Mouse (Mus musculus): ENCODE measurements around the gene Gm12166. TPM values are rescaled to one million over a fixed set of nuclear protein-coding genes. Genes with fewer than 3 reads are reported as not detected.
A peak's percentile ranks its signal among the peaks of the same experiment; 100 is the strongest.
"Not testable (repeated sequence)": the region's sequence is repeated elsewhere in the genome, so short reads cannot be mapped to it uniquely, and the experiment has no call there.

Gm12166 gene
- 4.8 and 5.3 TPM in 2 replicates for polyA plus RNA-seq (2015; fragmentation: Nextera tagmentation; extraction: Ambion mirVana)

DNA sequence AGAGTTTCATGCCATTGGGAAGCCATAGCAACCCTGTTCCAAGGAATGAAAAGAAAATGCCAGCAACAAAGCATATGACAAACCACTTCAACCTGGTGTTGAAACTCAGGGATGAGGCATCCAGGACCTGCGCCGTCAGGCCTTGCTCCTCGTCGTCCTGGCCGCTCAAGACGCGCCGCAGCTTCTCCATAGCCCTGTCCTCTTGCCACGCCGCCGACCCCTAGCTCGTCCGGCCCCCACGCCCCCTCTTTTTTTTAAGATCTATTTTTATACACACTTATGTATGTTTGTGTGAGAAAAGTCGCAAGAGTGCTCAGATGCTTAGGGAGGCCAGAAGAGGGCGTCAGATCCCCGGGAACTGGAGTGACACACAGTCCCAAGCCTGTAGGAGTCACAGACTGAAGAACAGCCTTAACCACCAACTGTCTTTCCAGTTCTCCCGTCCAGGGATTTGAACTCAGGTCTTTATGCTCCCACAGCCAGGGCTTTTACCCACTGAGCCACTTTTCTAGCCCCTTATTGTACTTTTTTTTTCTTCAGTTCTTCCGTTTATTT, at the start of gene Gm12166:
TSS of gene Gm12166 (minus strand) at position 217 of the 555 bp plus-strand sequence.
- H3K9me3 ChIP-seq; ATAC-seq (ENCODE audit: extremely low read depth, insufficient number of reproducible peaks, low FRiP score, low TSS enrichment); H3K9ac ChIP-seq; H3K27me3 ChIP-seq (replicated peaks); H3K36me3 ChIP-seq; H3K27ac ChIP-seq (replicated peaks): not testable (repeated sequence)
- H3K4me2 ChIP-seq, result peak within 1 kb of the TSS; percentile 63
- H3K4me1 ChIP-seq, result peaks cover 18% of the 10 kb centered on the region
- H3K4me3 ChIP-seq, result peak within 1 kb of the TSS; percentile 40
- WGBS, result 25% methylated on average over 19 of the region's 19 CpGs

DNA sequence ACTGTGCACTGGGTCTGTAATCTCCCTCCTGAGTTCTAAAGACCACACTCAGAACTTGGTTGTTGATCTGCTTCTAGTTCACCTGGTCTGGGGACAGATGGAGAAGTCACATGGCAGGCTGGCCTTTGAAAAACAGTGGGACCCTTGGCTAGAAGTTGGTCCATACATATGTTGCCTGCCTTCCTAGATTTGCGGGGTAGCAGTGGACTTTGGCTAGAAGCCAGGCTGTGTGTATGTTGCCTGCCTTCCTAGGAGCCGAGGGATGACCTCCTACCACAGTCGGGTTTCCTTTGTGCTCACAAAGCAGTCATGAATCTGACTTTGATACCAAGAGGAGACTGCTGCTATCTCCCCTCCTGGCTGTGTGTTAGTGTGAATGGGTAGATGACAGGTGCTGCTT, 44.9 kb upstream of the Gm12166 start:
- Histone ChIP-seq H3K4me2 (no peak overlapping the region), H3K9ac (0 out of 2 replicates have a peak overlapping the region, but pooled peaks have one; percentile 9), H3K4me1 (peaks cover 33% of the 10 kb centered on the region), H3K27ac (replicated peaks) (peak overlapping the region; percentile 77; the same call in 1 of the 2 replicates), H3K9me3 (no peaks in the 10 kb centered on the region), H3K27me3 (replicated peaks) (no peaks in the 10 kb centered on the region), H3K36me3 (peaks cover 88% of the 10 kb centered on the region), H3K4me3 (no peak overlapping the region)
- WGBS, result 51% methylated on average over 3 of the region's 3 CpGs
- no peak for ATAC-seq (ENCODE audit: extremely low read depth, insufficient number of reproducible peaks, low FRiP score, low TSS enrichment)

- no peaks in the 10 kb centered on the region for H3K27me3 ChIP-seq (replicated peaks)
- no peaks in the 10 kb centered on the region for H3K9me3 ChIP-seq
- WGBS, result 87% methylated on average over 6 of the region's 6 CpGs
- no peak overlapping the region for H3K9ac ChIP-seq
- no peak for ATAC-seq (ENCODE audit: extremely low read depth, insufficient number of reproducible peaks, low FRiP score, low TSS enrichment)
- no peak overlapping the region for H3K4me3 ChIP-seq
- peaks cover 83% of the 10 kb centered on the region for H3K36me3 ChIP-seq
- no peak overlapping the region for H3K4me2 ChIP-seq
- H3K27ac ChIP-seq (replicated peaks), result peak overlapping the region; percentile 77
- H3K4me1 ChIP-seq, result peaks cover 41% of the 10 kb centered on the region
These were observed 44.1 kb upstream of the Gm12166 start for GRCm38 (mm10) chr11:46096265-46096649.

- peak overlapping the region; percentile 77 for H3K27ac ChIP-seq (replicated peaks)
- 49% methylated on average over 9 of the region's 9 CpGs for WGBS
These were observed 43.5 kb upstream of the Gm12166 start for GRCm38 (mm10) chr11:46095477-46096264.

GRCm38 (mm10) chr11:46092121-46092520, 40.0 kb upstream of the Gm12166 start:
- ATAC-seq (ENCODE audit: extremely low read depth, insufficient number of reproducible peaks, low FRiP score, low TSS enrichment), result no peak
- H3K27ac ChIP-seq (replicated peaks), result peak overlapping the region; percentile 82
- H3K4me2 ChIP-seq, result no peak overlapping the region
- H3K4me1 ChIP-seq, result peaks cover 78% of the 10 kb centered on the region
- 69% methylated on average over 4 of the region's 4 CpGs for WGBS
- no peaks in the 10 kb centered on the region for H3K9me3 ChIP-seq
- H3K27me3 ChIP-seq (replicated peaks), result no peaks in the 10 kb centered on the region
- no peak overlapping the region for H3K9ac ChIP-seq
- no peak overlapping the region for H3K4me3 ChIP-seq
- peaks cover 53% of the 10 kb centered on the region for H3K36me3 ChIP-seq

More at GRCm38 (mm10) chr11:46095477-46096264, 43.5 kb upstream of the Gm12166 start:
- peaks cover 47% of the 10 kb centered on the region for H3K4me1 ChIP-seq
- H3K36me3 ChIP-seq, result peaks cover 77% of the 10 kb centered on the region
- 0 out of 2 replicates have a peak overlapping the region, but pooled peaks have one; percentile 41 for H3K9ac ChIP-seq
- H3K4me2 ChIP-seq, result no peak overlapping the region
- no peaks in the 10 kb centered on the region for H3K9me3 ChIP-seq
- no peaks in the 10 kb centered on the region for H3K27me3 ChIP-seq (replicated peaks)
- ATAC-seq (ENCODE audit: extremely low read depth, insufficient number of reproducible peaks, low FRiP score, low TSS enrichment), result no peak
- H3K4me3 ChIP-seq, result no peak overlapping the region

DNA sequence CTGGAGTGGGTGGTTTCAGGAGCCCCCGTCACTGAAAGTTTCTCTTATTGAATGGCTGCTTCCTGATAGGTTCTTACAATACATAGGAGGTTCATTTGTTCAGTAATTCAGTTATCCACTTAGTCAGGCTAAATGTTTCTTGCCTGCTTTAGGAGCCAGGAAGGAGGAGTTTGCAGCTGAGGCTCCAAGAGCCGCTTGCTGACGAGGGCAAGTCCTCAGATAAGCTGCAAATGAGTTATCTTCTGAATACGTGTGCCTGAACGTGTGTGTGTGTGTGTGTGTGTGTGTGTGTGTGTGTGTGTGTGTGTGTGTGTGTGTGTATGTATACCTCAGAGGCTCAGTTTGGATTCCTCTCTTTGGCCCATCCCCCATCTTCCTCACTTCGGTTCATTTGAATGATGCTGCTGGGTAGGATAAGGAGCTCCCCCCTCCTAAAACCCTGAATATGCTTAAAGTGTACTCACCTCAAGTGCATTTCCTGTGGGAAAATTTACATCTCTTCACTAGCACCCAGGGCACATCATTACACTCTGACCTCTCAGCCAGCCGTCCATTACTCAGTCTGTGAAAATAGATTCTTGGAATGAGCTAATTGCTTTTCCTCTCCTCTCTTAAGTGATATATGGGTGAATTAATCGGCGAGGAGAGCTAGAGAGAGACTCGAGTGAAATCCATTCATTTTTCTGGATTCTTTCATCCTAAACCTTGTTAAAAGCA, 39.0 kb upstream of the Gm12166 start:
- Histone ChIP-seq H3K27ac (replicated peaks) (peak overlapping the region; percentile 82), H3K9ac (0 out of 2 replicates have a peak overlapping the region, but pooled peaks have one; percentile 4), H3K4me2 (peak overlapping the region; percentile 8; the same call in 1 of the 2 replicates), H3K9me3 (no peaks in the 10 kb centered on the region), H3K36me3 (peaks cover 46% of the 10 kb centered on the region), H3K27me3 (replicated peaks) (no peaks in the 10 kb centered on the region), H3K4me3 (no peak overlapping the region), H3K4me1 (peaks cover 78% of the 10 kb centered on the region)
- ATAC-seq (ENCODE audit: extremely low read depth, insufficient number of reproducible peaks, low FRiP score, low TSS enrichment), result no peak
- WGBS, result 31% methylated on average over 10 of the region's 10 CpGs

GRCm38 (mm10) chr11:46090036-46090725, 38.1 kb upstream of the Gm12166 start:
- no peak overlapping the region for H3K4me2 ChIP-seq
- H3K27me3 ChIP-seq (replicated peaks), result no peaks in the 10 kb centered on the region
- no peak overlapping the region for H3K4me3 ChIP-seq
- WGBS, result 78% methylated on average over 10 of the region's 10 CpGs
- H3K36me3 ChIP-seq, result peaks cover 38% of the 10 kb centered on the region
- ATAC-seq (ENCODE audit: extremely low read depth, insufficient number of reproducible peaks, low FRiP score, low TSS enrichment), result no peak
- H3K27ac ChIP-seq (replicated peaks), result peak overlapping the region; percentile 82
- H3K9ac ChIP-seq, result 0 out of 2 replicates have a peak overlapping the region, but pooled peaks have one; percentile 4
- peaks cover 78% of the 10 kb centered on the region for H3K4me1 ChIP-seq
- no peaks in the 10 kb centered on the region for H3K9me3 ChIP-seq

DNA sequence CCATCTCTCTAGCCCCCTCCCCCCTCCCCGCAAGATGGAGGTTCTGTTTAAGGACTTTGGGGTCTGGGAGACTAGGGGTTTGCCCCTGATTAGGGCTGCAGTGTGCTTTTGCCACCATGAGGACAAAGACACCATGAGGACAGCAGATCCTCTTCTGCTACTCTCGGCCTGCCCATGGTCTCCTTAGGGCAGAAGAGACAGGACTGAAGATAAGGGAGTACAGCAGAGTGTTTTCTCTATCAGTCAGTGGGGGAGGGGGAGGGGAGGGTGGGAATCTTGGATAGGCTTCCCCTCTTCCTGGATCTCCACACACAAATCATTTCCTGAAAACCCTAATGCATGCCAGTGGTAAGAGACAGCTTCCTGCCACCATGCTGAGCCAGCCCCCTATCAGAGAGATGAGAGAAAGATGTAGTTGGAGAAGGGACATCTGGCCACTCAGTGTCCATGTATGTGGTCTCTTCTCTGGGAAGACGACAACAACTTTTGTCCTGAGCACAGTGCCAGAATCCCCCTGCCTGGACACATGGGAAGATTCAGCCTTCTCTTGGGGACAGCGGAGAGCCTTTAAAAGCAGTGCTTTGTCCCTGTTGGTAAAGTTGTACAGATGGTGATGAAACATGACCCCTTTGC, 37.1 kb upstream of the Gm12166 start:
- H3K36me3 ChIP-seq, result peaks cover 34% of the 10 kb centered on the region
- peaks cover 81% of the 10 kb centered on the region for H3K4me1 ChIP-seq
- no peak overlapping the region for H3K9ac ChIP-seq
- H3K27me3 ChIP-seq (replicated peaks), result no peaks in the 10 kb centered on the region
- no peaks in the 10 kb centered on the region for H3K9me3 ChIP-seq
- peak overlapping the region; percentile 82 for H3K27ac ChIP-seq (replicated peaks)
- no peak for ATAC-seq (ENCODE audit: extremely low read depth, insufficient number of reproducible peaks, low FRiP score, low TSS enrichment)
- WGBS, result 42% methylated on average over 4 of the region's 4 CpGs
- no peak overlapping the region for H3K4me3 ChIP-seq
- H3K4me2 ChIP-seq, result no peak overlapping the region

DNA sequence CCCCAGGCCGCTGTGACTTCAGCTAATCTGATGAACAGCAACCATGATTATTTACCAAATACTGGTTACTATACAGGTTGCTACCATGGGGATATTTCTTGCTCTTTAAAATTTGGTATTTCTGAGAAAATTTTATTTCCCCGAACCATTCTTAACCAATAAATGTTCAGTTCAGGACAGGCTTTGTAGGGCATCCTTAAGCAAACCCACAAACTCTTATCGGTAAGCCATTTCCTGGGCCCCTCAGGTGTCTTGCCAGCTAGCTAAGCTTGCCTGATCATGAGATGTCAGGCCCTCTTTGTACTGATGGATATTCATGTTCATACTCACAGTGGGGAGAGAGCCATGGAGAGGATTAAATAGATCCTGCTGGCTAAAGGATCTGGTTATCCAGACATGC, 34.3 kb upstream of the Gm12166 start:
- Histone ChIP-seq H3K9me3 (no peaks in the 10 kb centered on the region), H3K4me2 (no peak overlapping the region), H3K4me3 (no peak overlapping the region), H3K36me3 (peaks cover 44% of the 10 kb centered on the region), H3K27ac (replicated peaks) (peak overlapping the region; percentile 82), H3K9ac (peak overlapping the region; percentile 61; the same call in 1 of the 2 replicates), H3K4me1 (peaks cover 97% of the 10 kb centered on the region), H3K27me3 (replicated peaks) (no peaks in the 10 kb centered on the region)
- ATAC-seq (ENCODE audit: extremely low read depth, insufficient number of reproducible peaks, low FRiP score, low TSS enrichment), result no peak
- WGBS, result 75% methylated on average over 3 of the region's 3 CpGs

GRCm38 (mm10) chr11:46085398-46086163, 33.5 kb upstream of the Gm12166 start:
- ATAC-seq (ENCODE audit: extremely low read depth, insufficient number of reproducible peaks, low FRiP score, low TSS enrichment), result no peak
- no peak overlapping the region for H3K9ac ChIP-seq
- 70% methylated on average over 10 of the region's 10 CpGs for WGBS

More at GRCm38 (mm10) chr11:46085398-46086163, 33.5 kb upstream of the Gm12166 start:
- no peaks in the 10 kb centered on the region for H3K27me3 ChIP-seq (replicated peaks)
- peaks cover 52% of the 10 kb centered on the region for H3K36me3 ChIP-seq
- H3K4me1 ChIP-seq, result peaks cover 97% of the 10 kb centered on the region
- no peak overlapping the region for H3K4me3 ChIP-seq
- H3K9me3 ChIP-seq, result no peaks in the 10 kb centered on the region
- H3K27ac ChIP-seq (replicated peaks), result peak overlapping the region; percentile 82
- H3K4me2 ChIP-seq, result no peak overlapping the region

Data from heart, embryonic 13.5 days (tissue).